Comparison of ENCODE assay signal across 24 mouse cellular contexts in the genomic region with DNA sequence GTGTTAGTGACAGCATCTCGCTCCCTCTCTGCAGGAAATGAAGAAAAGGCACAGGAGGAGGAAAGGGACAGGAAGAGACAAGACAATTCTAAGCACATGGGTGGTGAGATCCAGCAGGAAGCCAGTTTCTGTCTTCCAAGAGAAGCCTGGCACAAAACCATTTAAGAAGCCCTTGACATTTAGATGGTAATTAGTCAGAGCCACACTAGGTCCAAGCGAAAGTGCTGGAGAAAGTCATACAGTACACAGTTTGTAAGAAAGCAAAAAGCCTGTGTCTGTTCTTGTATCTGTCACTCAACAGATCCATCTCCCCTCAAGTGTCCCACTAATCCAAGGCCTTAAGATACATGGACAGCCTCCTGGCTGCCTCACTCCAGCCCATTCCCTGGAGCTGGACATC. TPM values are rescaled to one million over a fixed set of nuclear protein-coding genes. Genes with fewer than 3 reads are reported as not detected.
"Had no signal": no experiment of that assay in that cellular context is flagged by ENCODE, and none has a peak within 500 bp of the region (broad histone marks: within the 10 kb centered on the region; RNA-seq: fewer than 3 reads in every experiment).

No protein-coding gene starts in this region.

- H3K27ac ChIP-seq: neural tube, embryonic 13.5 days; neural tube, embryonic 15.5 days; stomach, embryonic 15.5 days; stomach, postnatal 0 days had no signal

- H3K4me3 ChIP-seq: neural tube, embryonic 13.5 days; neural tube, embryonic 15.5 days; stomach, embryonic 15.5 days had no signal

- DNase-seq: retina, postnatal 1 day; right cerebral cortex, adult 18-20 months; right cerebral cortex, postnatal 14 days; right cerebral cortex, postnatal 25 days; right cerebral cortex, postnatal 4 days; spleen, adult 18-20 months; thymus, adult 18-20 months; thymus, adult 2 months; thymus, postnatal 14 days; thymus, postnatal 25 days; thymus, postnatal 36 days; thymus, postnatal 4 days had no signal

RNA-seq across cellular contexts. Expression of gene Dlg5, which starts 3.7 kb away (rescaled TPM):
- total RNA-seq: neutrophil, adult 5-6 weeks had no signal

RNA-seq across cellular contexts. Expression of gene E330034G19Rik, which starts 51.0 kb away (rescaled TPM):
- total RNA-seq: neutrophil, adult 5-6 weeks had no signal
- polyA plus RNA-seq: neural tube, embryonic 13.5 days; neural tube, embryonic 14.5 days; neural tube, embryonic 15.5 days; small intestine, adult 2 months; spleen, adult 2 months; stomach, embryonic 14.5 days; stomach, embryonic 15.5 days; stomach, embryonic 16.5 days; stomach, postnatal 0 days; thymus, adult 2 months; thymus, postnatal 0 days; urinary bladder, adult 2 months had no signal
